Mouse (Mus musculus) forebrain, embryonic 13.5 days (tissue): Measurements from ENCODE around the gene Cdk11b. TPM values are rescaled to one million over a fixed set of nuclear protein-coding genes. Genes with fewer than 3 reads are reported as not detected.
A peak's percentile ranks its signal among the peaks of the same experiment; 100 is the strongest.
"Not testable (repeated sequence)": the region's sequence is repeated elsewhere in the genome, so short reads cannot be mapped to it uniquely, and the experiment has no call there.

Source experiments
- ATAC-seq: fragments of 200-750 bp; cut with Nextera tagmentation; 2 replicates; pipeline ENCODE4 v1.8.0; 2017
- H3K27ac ChIP-seq: fragments of 300-500 bp; sonication (generic); 2 replicates; pipeline ENCODE4 v1.5.1; 2015; ENCODE audit warnings: inconsistent platforms, mild to moderate bottlenecking, moderate library complexity
- H3K27me3 ChIP-seq: fragments of 300-500 bp; sonication (generic); 2 replicates; pipeline ENCODE4 v1.6.1; 2015; ENCODE audit warnings: mild to moderate bottlenecking, inconsistent platforms
- H3K36me3 ChIP-seq: fragments of 300-500 bp; sonication (generic); 2 replicates; pipeline ENCODE4 v1.6.1; 2015; ENCODE audit warnings: mild to moderate bottlenecking, inconsistent platforms; ENCODE audit not compliant: poor library complexity, severe bottlenecking
- H3K4me1 ChIP-seq: fragments of 300-500 bp; sonication (generic); 2 replicates; pipeline ENCODE4 v1.6.1; 2015; ENCODE audit warnings: inconsistent platforms
- H3K4me2 ChIP-seq: fragments of 300-500 bp; sonication (generic); 2 replicates; pipeline ENCODE4 v1.6.1; 2015; ENCODE audit warnings: inconsistent platforms, mild to moderate bottlenecking, moderate library complexity
- H3K4me3 ChIP-seq: fragments of 300-500 bp; sonication (generic); 2 replicates; pipeline ENCODE4 v1.5.1; 2015; ENCODE audit warnings: mild to moderate bottlenecking, inconsistent platforms
- H3K9ac ChIP-seq: fragments of 300-500 bp; sonication (generic); 2 replicates; pipeline ENCODE4 v1.6.1; 2015; ENCODE audit warnings: mild to moderate bottlenecking, inconsistent platforms
- H3K9me3 ChIP-seq: fragments of 300-500 bp; sonication (generic); replicated peaks from 2 replicates; pipeline ENCODE4 v1.6.1; 2016; ENCODE audit warnings: inconsistent platforms
- WGBS: fragments of 180-500 bp; shearing (Covaris S2); methylation state at CpG from one replicate; pipeline ENCODE4 v1.1.7; 2015; 5-methylcytosine and 5-hydroxymethylcytosine counted together
- polyA plus RNA-seq: library from polyadenylated mRNA; unstranded; fragments of >200 nt; fragmentation: Nextera tagmentation; extraction: Ambion mirVana; gene quantifications from 2 replicates; pipeline ENCODE4 v1.2.1, GENCODE M21; 2015

Cdk11b gene
- polyA plus RNA-seq, 1 experiment from 2014 or later = 77.9 TPM

DNA sequence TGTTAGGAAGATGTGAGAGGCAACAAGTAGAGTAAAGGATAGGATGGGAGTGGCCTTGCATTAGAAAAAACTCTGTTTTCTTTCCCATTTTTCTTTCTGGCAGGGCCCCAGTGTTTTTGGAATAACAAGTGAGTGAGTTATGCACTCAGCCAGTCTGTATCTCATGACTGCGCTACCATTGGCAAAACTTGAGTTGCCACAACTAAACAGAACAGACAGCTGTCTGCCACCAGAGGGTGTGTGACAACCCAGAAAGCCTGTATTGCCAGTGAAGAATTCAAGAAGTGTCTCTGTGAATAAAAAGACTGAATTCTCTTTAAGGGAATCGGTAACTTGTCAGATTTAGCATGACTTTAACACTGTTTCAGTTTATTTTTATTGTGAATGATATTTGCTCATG lies 51.3 kb downstream of the Cdk11b start:
- Histone ChIP-seq H3K36me3 (no peaks in the 10 kb centered on the region), H3K4me1 (no peaks in the 10 kb centered on the region), H3K9me3 (no peaks in the 10 kb centered on the region), H3K4me2 (no peak overlapping the region), H3K27me3 (0 out of 2 replicates have a peak, but pooled peaks cover 4% of the 10 kb centered on the region), H3K27ac (no peak overlapping the region), H3K4me3 (no peak overlapping the region), H3K9ac (no peak overlapping the region)
- 89% methylated on average over 2 of the region's 2 CpGs for WGBS
- no peak for ATAC-seq

DNA sequence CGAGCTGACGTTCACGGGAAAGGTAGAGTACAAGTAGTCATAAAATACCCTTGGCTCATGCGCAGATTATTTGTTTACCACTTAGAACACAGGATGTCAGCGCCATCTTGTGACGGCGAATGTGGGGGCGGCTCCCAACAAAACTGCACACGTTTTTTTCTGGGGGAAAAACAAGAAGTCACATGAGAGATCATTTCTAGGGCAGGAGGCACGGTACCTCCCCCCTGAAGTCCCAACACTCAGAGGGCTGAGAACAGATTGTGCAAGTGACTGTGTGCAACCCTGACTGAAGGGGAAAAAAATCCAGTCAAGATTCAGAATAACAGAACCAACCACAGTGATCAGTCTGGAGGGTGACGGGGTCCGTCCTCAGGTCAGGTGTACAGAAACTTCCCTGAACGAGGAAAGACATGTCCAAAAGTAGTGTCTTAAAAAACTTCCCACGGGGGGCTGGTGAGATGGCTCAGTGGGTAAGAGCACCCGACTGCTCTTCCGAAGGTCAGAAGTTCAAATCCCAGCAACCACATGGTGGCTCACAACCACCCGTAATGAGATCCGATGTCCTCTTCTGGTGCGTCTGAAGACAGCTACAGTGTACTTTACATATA lies 59.1 kb downstream of the Cdk11b start:
- H3K27me3 ChIP-seq, H3K4me3 ChIP-seq, H3K36me3 ChIP-seq, H3K4me1 ChIP-seq, ATAC-seq, H3K4me2 ChIP-seq, H3K27ac ChIP-seq, H3K9me3 ChIP-seq, H3K9ac ChIP-seq: not testable (repeated sequence)
- 91% methylated on average over 16 of the region's 19 CpGs for WGBS

DNA sequence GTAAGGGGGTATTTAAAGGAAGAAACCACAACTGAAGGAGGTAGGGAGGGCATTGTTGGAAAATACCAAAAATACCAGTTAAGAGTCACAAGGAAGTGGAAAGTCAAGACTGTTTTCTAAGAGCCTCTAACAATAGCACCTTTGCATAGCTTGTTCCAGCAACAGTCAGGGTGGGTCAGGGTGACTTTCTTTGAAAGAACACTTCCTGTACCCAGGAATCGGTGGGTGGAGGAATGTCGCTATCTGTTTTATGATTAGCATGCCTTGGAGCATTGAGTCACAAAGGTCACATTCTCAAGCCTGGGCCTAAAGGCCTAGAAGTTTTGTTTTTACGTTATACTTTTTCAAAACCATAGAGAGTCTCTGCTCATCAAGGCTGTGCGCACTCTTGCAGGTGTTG lies 63.1 kb downstream of the Cdk11b start:
- H3K4me3 ChIP-seq, H3K27ac ChIP-seq, ATAC-seq, H3K9me3 ChIP-seq, H3K4me2 ChIP-seq, H3K36me3 ChIP-seq, H3K27me3 ChIP-seq, H3K4me1 ChIP-seq, H3K9ac ChIP-seq: not testable (repeated sequence)
- WGBS = 90% methylated on average over 4 of the region's 4 CpGs

DNA sequence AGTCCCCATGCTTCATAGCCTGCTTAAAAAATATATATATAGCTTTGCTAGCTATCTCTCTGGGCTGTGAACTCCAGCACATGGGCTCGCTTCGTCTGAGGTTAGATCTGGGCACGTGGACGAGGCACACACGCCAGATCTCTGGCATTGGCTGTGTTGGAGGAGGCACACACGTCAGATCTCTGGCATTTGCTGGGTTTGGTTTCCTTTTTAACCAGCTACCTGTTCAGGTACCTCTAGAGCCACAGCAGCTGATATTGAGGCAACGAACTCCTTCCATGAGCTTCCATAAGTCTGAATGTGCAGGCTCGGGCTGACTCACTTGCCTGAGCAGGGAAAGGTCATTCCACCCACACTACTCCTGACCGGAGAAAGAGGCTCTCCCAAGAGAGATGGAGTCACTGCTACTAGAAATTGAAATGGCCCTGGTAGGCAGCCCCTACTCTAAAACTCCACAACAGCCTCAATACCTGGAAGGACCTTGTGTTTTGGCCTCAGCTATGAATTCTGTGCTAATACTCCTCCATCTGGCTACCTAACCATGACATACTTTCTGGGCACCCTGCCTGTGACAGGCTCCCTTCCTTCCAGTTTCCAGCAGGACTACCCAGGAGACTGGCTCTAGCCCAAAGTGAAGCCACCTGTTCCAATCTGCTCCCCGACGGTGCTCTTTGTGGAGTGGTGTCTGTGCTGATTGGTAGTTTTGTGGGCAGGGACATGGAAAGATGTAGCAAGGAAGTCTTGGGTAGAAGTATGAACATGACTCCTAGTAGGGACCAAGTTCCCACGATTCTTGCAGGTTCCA lies 66.1 kb downstream of the Cdk11b start:
- Histone ChIP-seq H3K4me1 (peaks cover 17% of the 10 kb centered on the region), H3K9ac (no peak overlapping the region), H3K4me2 (no peak overlapping the region), H3K4me3 (no peak overlapping the region), H3K36me3 (no peaks in the 10 kb centered on the region), H3K9me3 (no peaks in the 10 kb centered on the region), H3K27me3 (peaks cover 15% of the 10 kb centered on the region), H3K27ac (no peak overlapping the region)
- ATAC-seq = no peak
- 80% methylated on average over 12 of the region's 12 CpGs for WGBS

DNA sequence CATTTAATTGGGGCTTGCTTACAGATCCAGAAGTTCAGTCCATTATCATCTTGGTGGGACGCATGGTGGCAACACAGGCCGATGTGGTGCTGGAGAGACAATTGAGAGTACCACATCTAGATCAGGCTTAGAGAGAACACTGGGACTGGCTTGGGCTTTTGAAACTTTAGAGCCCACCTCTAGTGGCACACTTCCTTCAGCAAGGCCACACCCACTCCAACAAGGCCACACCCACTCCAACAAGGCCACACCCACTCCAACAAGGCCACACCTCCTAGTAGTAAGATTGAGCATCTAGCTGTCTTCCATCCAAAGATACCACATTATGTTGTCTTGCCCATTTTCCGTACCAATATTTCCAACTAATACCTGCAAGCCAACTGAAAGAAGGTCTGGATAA lies 67.8 kb downstream of the Cdk11b start:
- ATAC-seq = no peak
- H3K9ac ChIP-seq = no peak overlapping the region
- 99% methylated on average over 3 of the region's 3 CpGs for WGBS
- peaks cover 23% of the 10 kb centered on the region for H3K4me1 ChIP-seq
- no peak overlapping the region for H3K4me3 ChIP-seq
- H3K4me2 ChIP-seq = no peak overlapping the region
- H3K36me3 ChIP-seq = no peaks in the 10 kb centered on the region
- peaks cover 22% of the 10 kb centered on the region for H3K27me3 ChIP-seq
- no peak overlapping the region for H3K27ac ChIP-seq
- no peaks in the 10 kb centered on the region for H3K9me3 ChIP-seq

DNA sequence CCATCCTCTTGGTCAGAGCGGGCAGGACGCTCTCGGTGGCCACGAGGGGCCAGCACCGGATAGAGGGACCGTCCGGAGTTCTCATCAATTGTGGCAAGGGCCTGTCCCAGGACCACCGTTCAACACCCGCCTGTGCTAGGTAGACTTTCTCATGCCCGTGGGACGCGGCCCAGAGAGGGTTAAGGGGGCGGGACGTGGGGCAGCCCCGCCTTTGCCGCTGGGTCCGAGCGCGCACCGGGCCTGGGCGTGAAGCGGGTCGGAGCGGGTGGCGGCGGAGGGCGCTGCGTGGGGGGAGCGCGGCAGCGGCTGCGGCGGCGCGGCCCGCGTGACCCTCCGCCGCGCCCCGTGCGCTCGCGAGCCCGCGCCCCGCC lies 69.4 kb downstream of the Cdk11b start, which contains the start of gene Fndc10:
Fndc10 (plus strand) TSS at position 232 of the 371 bp plus-strand sequence.
- peak within 1 kb of the TSS; percentile 87 for H3K4me2 ChIP-seq
- peak; percentile 91 for ATAC-seq
- WGBS = 0% methylated on average over 26 of the region's 47 CpGs
- H3K9me3 ChIP-seq = no peaks in the 10 kb centered on the region
- H3K4me3 ChIP-seq = peak within 1 kb of the TSS; percentile 61
- peaks cover 22% of the 10 kb centered on the region for H3K27me3 ChIP-seq
- peaks cover 23% of the 10 kb centered on the region for H3K4me1 ChIP-seq
- peak within 1 kb of the TSS; percentile 74 for H3K27ac ChIP-seq
- H3K9ac ChIP-seq = peak within 1 kb of the TSS; percentile 77
- no peaks in the 10 kb centered on the region for H3K36me3 ChIP-seq

DNA sequence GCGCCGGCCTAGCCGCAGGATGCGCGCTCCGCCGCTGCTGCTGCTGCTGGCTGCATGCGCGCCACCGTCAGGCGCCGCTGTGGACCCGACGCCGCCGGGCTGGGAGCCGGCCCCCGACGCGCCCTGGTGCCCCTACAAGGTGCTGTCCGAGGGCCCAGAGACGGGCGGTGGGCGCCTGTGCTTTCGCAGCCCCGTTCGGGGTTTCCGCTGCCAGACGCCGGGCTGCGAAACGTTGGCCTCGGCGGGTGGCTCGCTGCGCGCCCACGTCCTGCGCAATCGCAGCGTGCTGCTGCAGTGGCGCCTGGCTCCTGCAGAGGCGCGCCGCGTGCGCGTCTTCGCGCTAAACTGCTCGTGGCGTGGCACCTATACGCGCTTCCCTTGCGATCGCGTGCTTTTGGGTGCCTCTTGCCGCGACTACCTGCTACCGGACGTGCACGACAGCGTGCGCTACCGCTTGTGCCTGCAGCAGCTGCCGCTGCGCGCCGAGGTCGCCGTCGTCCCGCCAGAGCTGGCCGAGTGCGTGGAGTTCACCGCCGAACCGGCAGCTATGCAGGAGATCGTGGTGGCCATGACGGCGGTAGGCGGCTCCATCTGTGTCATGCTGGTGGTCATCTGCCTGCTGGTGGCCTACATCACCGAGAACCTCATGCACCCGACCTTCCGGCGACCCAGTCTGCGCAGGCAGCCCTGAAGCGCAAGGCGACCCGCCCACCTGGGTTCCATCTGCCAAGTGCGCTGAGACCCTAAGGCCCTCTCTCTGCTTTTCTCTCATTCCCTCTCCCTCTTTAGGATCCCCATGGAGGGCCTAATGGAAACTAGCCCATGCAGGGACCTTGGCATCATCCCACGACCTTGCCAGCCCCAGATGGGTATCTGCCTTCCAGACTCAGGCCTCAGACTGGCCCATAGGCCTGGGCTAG lies 70.1 kb downstream of the Cdk11b start:
- no peaks in the 10 kb centered on the region for H3K9me3 ChIP-seq
- H3K27me3 ChIP-seq = peaks cover 22% of the 10 kb centered on the region
- under 1% methylated on average over 89 of the region's 92 CpGs for WGBS

DNA sequence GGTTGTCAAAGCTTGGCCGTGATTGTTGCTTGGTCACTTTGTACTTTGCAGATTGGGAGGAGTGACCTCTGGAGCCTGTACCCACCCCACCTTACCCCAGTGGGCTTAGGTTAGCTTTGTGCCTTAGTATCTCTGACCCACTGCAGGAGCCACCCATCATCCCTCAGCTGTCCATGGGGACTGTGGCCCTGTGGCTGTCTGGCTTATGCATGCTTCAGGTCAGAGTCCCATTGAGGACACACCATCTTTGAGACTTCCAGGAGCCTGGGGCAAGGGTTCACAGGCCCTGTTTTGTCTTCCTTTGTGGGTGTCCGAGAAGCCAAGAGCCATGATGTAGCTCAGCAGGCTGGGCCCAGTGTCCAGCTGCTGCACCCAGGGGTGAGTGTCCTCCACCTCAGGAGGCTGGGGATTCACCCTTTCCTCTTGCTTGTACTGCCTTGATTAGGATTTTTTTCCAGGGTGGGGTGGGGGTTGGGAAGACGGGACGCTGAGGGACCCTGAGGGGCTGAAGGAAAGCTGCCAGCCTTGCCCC lies 70.9 kb downstream of the Cdk11b start:
- Histone ChIP-seq H3K4me3 (peak overlapping the region; percentile 61), H3K4me2 (peak overlapping the region; percentile 87), H3K27me3 (peaks cover 22% of the 10 kb centered on the region), H3K36me3 (no peaks in the 10 kb centered on the region), H3K4me1 (peaks cover 23% of the 10 kb centered on the region), H3K9ac (peak overlapping the region; percentile 77), H3K9me3 (no peaks in the 10 kb centered on the region), H3K27ac (no peak overlapping the region)
- WGBS = 87% methylated on average over 4 of the region's 4 CpGs
- no peak for ATAC-seq

More for the DNA sequence above, 70.1 kb downstream of the Cdk11b start:
- Histone ChIP-seq H3K9ac (peak overlapping the region; percentile 77), H3K36me3 (no peaks in the 10 kb centered on the region), H3K4me1 (peaks cover 23% of the 10 kb centered on the region), H3K4me3 (peak overlapping the region; percentile 61), H3K27ac (peak overlapping the region; percentile 74), H3K4me2 (peak overlapping the region; percentile 87)
- peak; percentile 81 for ATAC-seq

DNA sequence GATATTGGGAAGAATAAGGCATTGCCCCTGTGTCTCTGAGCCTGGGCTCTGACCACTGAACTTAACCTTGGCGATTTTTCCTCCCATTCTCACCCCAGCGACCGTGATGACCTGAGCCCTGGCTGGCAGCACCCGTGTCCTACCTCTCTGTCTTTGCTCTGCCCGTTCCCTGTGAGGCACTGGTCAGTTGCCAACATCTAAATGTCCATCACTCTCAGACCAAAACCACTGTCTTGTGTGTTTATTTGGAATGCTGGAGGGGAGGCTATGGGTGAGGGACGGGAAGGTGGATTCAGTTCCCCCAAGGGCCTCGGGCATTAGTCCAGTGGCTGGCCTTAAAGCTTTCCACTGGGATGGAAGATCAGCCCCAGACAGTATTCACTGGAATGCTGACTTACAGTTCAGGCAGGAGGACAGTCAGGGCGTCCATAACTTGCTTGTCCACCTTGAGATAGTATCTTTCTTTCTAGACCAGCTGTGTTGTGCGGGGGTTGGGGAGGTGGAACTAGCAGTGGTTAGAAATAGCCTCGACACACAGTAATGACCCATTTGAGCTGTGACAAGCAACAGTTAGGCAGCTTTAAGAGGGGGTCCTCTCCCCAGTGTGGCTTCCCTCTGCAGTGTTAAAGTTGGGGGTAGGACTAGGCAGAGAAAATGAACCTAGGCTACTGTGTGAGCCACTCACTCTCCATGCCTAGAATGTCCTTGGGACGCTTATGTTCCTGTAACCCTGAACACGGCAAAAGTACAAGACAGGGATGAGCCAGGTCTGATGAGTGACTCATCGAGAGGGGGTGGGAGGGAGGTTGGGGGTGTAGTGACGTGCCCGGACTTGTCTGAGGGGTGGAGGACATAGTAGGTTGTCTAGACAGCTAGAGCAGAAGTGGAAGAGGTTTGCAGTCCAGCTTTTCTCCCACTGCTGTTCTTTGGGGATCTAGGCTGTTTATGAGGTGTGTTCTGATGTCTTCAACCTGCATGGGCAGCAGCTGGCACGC lies 71.9 kb downstream of the Cdk11b start:
- no peak overlapping the region for H3K9ac ChIP-seq
- no peak for ATAC-seq
- H3K27me3 ChIP-seq = peaks cover 18% of the 10 kb centered on the region
- WGBS = 76% methylated on average over 16 of the region's 16 CpGs
- H3K4me1 ChIP-seq = peaks cover 23% of the 10 kb centered on the region
- peak overlapping the region; percentile 12; the same call in 1 of the 2 replicates for H3K4me2 ChIP-seq
- no peak overlapping the region for H3K27ac ChIP-seq
- no peaks in the 10 kb centered on the region for H3K36me3 ChIP-seq
- H3K9me3 ChIP-seq = no peaks in the 10 kb centered on the region
- H3K4me3 ChIP-seq = no peak overlapping the region
